Mouse (Mus musculus): ENCODE measurements around the gene Poc1a. TPM values are rescaled to one million over a fixed set of nuclear protein-coding genes. Genes with fewer than 3 reads are reported as not detected.

Poc1a gene
- polyA plus RNA-seq, 1 experiment from 2014 or later, result 36.5 TPM

GRCm38 (mm10) chr9:106308983-106309382 lies 28.1 kb downstream of the Poc1a start:
- Histone ChIP-seq H3K27ac (peak overlapping the region; percentile 70), H3K36me3 (peaks cover 18% of the 10 kb centered on the region; the same call in 1 of the 2 replicates), H3K4me1 (peaks cover 43% of the 10 kb centered on the region), H3K27me3 (ENCODE audit: insufficient read depth, poor library complexity, severe bottlenecking) (no peaks in the 10 kb centered on the region), H3K9me3 (no peaks in the 10 kb centered on the region), H3K4me3 (no peak overlapping the region)
- no peak for DNase-seq (ENCODE audit: low spot score)
- WGBS, result 89% methylated on average over 5 of the region's 5 CpGs

DNA sequence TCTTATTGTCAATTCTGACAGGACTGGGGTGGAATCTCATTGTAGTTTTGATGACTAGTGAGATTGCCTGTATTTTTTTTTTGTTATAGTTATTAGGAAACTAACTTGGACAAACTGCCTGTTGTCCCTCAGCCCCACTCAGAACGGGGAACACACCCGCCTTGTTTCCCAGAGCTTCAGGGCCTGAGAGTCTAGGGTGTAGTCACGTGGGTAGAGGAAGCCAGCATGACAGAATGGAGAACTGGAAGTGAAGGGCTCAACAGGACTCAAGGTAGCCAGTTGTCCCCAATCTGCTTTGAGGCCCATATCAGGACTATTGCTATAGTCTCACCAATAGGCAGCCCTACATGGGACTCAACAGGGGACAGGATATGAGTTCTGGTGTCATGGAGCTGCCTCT lies 29.0 kb downstream of the Poc1a start:
- Histone ChIP-seq H3K9me3 (no peaks in the 10 kb centered on the region), H3K27me3 (ENCODE audit: insufficient read depth, poor library complexity, severe bottlenecking) (no peaks in the 10 kb centered on the region), H3K36me3 (peaks cover 18% of the 10 kb centered on the region; the same call in 1 of the 2 replicates), H3K4me3 (no peak overlapping the region), H3K27ac (no peak overlapping the region), H3K4me1 (peaks cover 35% of the 10 kb centered on the region)
- no peak for DNase-seq (ENCODE audit: low spot score)
- WGBS, result 83% methylated on average over 3 of the region's 3 CpGs

GRCm38 (mm10) chr9:106311625-106312191 lies 30.8 kb downstream of the Poc1a start:
- no peak for DNase-seq (ENCODE audit: low spot score)
- H3K36me3 ChIP-seq, result peaks cover 18% of the 10 kb centered on the region; the same call in 1 of the 2 replicates
- H3K9me3 ChIP-seq, result no peaks in the 10 kb centered on the region
- 48% methylated on average over 10 of the region's 10 CpGs for WGBS
- H3K4me3 ChIP-seq, result peak overlapping the region; percentile 25; the same call in 1 of the 2 replicates
- H3K27me3 ChIP-seq (ENCODE audit: insufficient read depth, poor library complexity, severe bottlenecking), result no peaks in the 10 kb centered on the region
- peaks cover 37% of the 10 kb centered on the region for H3K4me1 ChIP-seq
- peak overlapping the region; percentile 83 for H3K27ac ChIP-seq

DNA sequence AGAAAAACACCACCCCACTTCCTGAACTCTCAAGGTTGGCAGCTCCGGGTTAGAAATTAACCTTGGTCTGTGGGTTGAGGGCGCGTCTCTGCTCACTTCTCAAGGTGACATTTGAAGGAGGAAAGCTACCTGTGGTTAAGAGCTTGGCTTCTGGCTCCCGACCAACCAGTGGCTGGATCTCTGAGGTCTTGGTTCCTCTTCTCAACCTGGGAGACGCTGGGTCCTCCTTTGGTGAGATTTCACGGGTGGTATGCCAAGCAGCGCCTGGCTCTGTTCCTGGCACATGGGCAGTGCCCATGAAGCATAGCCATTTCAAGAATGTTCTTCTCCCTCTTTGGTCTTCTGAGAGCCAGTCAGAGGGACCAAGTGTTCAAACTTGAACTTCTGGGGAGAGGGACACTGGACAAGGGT lies 32.1 kb downstream of the Poc1a start:
- Histone ChIP-seq H3K27ac (no peak overlapping the region), H3K4me3 (no peak overlapping the region), H3K36me3 (peaks cover 14% of the 10 kb centered on the region; the same call in 1 of the 2 replicates), H3K4me1 (peaks cover 37% of the 10 kb centered on the region), H3K27me3 (ENCODE audit: insufficient read depth, poor library complexity, severe bottlenecking) (no peaks in the 10 kb centered on the region), H3K9me3 (no peaks in the 10 kb centered on the region)
- DNase-seq (ENCODE audit: low spot score), result no peak
- WGBS, result 95% methylated on average over 7 of the region's 7 CpGs

DNA sequence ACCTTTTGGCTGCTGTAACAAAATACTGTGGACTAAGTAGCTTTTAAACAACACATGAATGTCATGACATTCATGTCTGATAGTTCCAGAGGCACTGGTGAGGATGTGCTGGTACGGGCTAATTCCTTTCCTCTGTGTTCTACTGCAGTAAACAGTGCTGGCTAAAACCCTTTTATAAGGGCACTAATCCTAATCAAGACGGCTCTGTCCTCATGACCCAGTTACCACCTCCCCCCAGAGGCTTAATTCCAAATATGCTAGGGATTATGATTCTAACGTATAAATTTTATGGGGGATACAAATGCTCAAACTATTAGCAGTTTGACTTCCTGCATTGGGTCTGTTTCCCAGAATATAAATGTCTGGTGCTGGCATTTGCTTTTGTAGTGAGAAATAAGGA lies 33.3 kb downstream of the Poc1a start:
- no peak overlapping the region for H3K27ac ChIP-seq
- peaks cover 45% of the 10 kb centered on the region for H3K4me1 ChIP-seq
- no peak overlapping the region for H3K4me3 ChIP-seq
- H3K27me3 ChIP-seq (ENCODE audit: insufficient read depth, poor library complexity, severe bottlenecking), result no peaks in the 10 kb centered on the region
- 84% methylated on average over 3 of the region's 3 CpGs for WGBS
- 0 out of 2 replicates have a peak, but pooled peaks cover 4% of the 10 kb centered on the region for H3K36me3 ChIP-seq
- DNase-seq (ENCODE audit: low spot score), result no peak
- no peaks in the 10 kb centered on the region for H3K9me3 ChIP-seq

DNA sequence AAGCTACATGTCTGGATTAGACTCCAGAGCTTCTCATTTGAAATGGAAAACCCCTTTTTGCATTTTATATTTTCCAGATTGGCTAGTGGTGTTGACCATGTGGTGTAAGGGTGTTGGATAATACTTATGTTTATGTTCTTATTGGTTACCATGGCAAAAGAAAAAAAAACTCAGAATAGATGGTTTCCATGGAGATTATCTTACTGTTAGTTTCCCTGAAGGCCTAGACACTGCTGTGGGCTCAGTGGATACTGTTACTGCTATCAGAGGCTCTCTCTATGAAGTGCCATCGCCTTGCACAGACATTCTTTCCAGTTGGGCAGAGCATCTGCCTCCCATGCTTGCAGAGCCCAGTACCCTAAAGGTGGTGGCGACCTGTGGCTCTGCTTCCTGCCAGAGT lies 37.2 kb downstream of the Poc1a start:
- Histone ChIP-seq H3K36me3 (0 out of 2 replicates have a peak, but pooled peaks cover 2% of the 10 kb centered on the region), H3K27me3 (ENCODE audit: insufficient read depth, poor library complexity, severe bottlenecking) (no peaks in the 10 kb centered on the region), H3K4me3 (no peak overlapping the region), H3K4me1 (peaks cover 47% of the 10 kb centered on the region), H3K27ac (peak overlapping the region; percentile 63; the same call in 1 of the 2 replicates), H3K9me3 (no peaks in the 10 kb centered on the region)
- DNase-seq (ENCODE audit: low spot score), result no peak
- 27% methylated on average over 2 of the region's 2 CpGs for WGBS

DNA sequence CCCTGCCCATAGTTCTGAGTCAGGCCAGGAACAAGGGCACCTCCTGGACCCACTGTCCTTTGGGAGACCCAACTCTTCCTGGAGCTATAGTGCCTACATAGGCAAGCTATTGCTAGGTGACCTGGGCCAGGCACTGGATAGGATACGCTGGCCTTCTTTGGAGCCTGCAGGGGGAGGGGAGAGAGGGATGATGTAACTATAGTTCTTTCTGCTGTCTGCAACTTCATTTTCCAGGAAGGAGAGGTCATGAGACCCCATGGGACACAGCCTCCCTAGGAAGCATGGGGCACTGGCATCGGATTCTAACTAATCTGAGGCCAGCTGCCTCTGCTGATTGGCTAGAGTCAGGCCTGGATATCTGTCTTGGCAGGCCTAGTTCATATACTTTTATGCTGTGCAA lies 38.2 kb downstream of the Poc1a start:
- no peak for DNase-seq (ENCODE audit: low spot score)
- 17% methylated on average over 2 of the region's 2 CpGs for WGBS
- Histone ChIP-seq H3K9me3 (no peaks in the 10 kb centered on the region), H3K4me3 (no peak overlapping the region), H3K4me1 (peaks cover 47% of the 10 kb centered on the region), H3K27ac (peak overlapping the region; percentile 78), H3K27me3 (ENCODE audit: insufficient read depth, poor library complexity, severe bottlenecking) (no peaks in the 10 kb centered on the region), H3K36me3 (no peaks in the 10 kb centered on the region)

DNA sequence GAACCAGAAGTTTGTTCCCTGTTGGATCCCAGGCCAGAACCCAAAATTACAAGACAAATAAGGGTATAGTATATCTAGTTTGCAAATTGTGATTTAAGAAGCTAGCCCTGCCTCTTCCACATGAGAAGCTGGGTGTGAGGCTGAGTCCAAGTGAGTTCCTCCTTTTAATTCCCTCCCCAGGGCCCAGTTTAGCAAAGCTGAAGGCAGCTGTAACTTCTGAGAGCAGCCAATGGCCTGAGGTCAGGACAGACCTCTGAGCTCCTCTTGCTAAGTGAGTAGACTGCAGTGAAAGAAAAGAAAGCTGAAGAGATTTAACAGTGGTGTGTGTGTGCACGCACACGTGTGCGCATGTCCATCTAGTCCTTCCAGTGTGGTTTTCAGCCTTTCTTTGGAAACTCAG lies 41.6 kb downstream of the Poc1a start:
- Histone ChIP-seq H3K36me3 (0 out of 2 replicates have a peak, but pooled peaks cover under 1% of the 10 kb centered on the region), H3K27ac (no peak overlapping the region), H3K4me3 (no peak overlapping the region), H3K27me3 (ENCODE audit: insufficient read depth, poor library complexity, severe bottlenecking) (no peaks in the 10 kb centered on the region), H3K4me1 (peaks cover 43% of the 10 kb centered on the region), H3K9me3 (no peaks in the 10 kb centered on the region)
- 95% methylated on average over 3 of the region's 3 CpGs for WGBS
- DNase-seq (ENCODE audit: low spot score), result no peak

DNA sequence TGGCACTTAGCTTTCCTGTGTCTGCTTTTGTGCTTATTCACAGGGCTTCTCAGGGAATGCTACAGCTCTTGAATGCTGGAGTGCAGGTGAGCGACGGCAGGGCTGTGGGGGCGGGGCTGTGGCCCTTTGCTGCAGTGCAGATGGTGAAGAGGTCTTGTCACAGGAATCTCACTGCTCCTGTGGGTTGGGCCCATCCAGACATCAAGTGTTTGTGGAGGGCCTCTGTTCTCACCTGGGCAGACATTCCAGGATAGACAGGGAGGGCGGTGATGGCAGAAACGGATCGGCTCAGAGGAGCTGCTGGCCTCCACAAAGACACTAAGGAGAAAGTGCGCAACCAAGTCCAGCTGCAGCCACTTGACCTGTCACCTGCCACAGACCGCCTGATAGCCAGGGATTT lies 45.4 kb downstream of the Poc1a start:
- peaks cover 30% of the 10 kb centered on the region for H3K4me1 ChIP-seq
- H3K4me3 ChIP-seq, result no peak overlapping the region
- no peaks in the 10 kb centered on the region for H3K9me3 ChIP-seq
- 59% methylated on average over 8 of the region's 8 CpGs for WGBS
- H3K27ac ChIP-seq, result 0 out of 2 replicates have a peak overlapping the region, but pooled peaks have one; percentile 11
- DNase-seq (ENCODE audit: low spot score), result no peak
- H3K36me3 ChIP-seq, result peaks cover 8% of the 10 kb centered on the region
- H3K27me3 ChIP-seq (ENCODE audit: insufficient read depth, poor library complexity, severe bottlenecking), result no peaks in the 10 kb centered on the region

GRCm38 (mm10) chr9:106327125-106327809 lies 46.4 kb downstream of the Poc1a start:
- peaks cover 29% of the 10 kb centered on the region for H3K4me1 ChIP-seq
- no peak for DNase-seq (ENCODE audit: low spot score)
- WGBS, result 84% methylated on average over 8 of the region's 8 CpGs
- H3K36me3 ChIP-seq, result peaks cover 10% of the 10 kb centered on the region
- no peaks in the 10 kb centered on the region for H3K27me3 ChIP-seq (ENCODE audit: insufficient read depth, poor library complexity, severe bottlenecking)
- no peaks in the 10 kb centered on the region for H3K9me3 ChIP-seq
- H3K4me3 ChIP-seq, result no peak overlapping the region
- no peak overlapping the region for H3K27ac ChIP-seq

GRCm38 (mm10) chr9:106328068-106328610 lies 47.3 kb downstream of the Poc1a start:
- H3K4me1 ChIP-seq, result peaks cover 29% of the 10 kb centered on the region
- 0 out of 2 replicates have a peak overlapping the region, but pooled peaks have one; percentile 5 for H3K27ac ChIP-seq
- H3K4me3 ChIP-seq, result no peak overlapping the region
- no peaks in the 10 kb centered on the region for H3K27me3 ChIP-seq (ENCODE audit: insufficient read depth, poor library complexity, severe bottlenecking)
- 71% methylated on average over 7 of the region's 7 CpGs for WGBS
- H3K36me3 ChIP-seq, result peaks cover 15% of the 10 kb centered on the region
- no peaks in the 10 kb centered on the region for H3K9me3 ChIP-seq
- DNase-seq (ENCODE audit: low spot score), result no peak

DNA sequence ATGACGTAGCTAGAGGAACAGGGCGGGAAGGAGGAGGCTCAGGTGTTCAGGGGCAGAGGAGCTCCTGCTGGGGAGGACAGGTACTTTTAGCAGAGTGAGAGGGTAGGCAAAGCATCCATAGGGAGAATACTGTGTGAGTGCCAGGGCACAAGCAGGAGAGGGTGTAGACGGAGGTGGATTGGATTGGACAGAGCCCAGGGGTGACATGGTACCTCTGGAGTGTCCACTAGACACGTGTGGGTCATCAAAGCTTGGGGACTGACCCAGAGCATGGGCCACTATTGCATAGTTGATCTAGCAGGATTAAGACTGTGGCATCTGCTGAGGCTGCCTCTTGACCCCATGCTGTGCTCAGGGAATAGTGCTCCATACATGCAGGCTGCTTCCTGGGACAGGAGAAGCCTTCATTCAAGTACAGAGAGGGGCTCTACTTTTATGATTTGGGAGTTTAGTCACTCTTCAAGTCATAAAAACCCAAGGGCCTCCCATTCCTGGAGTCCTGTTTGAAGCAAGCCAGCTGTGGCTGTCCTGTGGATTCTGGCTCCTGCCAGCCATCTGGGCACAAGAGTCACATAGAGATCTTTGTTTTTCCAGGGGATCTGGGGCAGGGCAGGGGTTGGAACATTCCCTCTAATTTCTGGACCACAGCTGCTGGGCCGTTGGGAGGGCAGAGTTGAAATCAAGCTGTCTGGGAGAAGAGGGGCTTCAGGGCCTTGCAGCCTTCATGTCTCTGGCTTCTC lies 48.1 kb downstream of the Poc1a start:
- H3K27ac ChIP-seq, result 0 out of 2 replicates have a peak overlapping the region, but pooled peaks have one; percentile 5
- no peak overlapping the region for H3K4me3 ChIP-seq
- peaks cover 15% of the 10 kb centered on the region for H3K36me3 ChIP-seq
- peaks cover 31% of the 10 kb centered on the region for H3K4me1 ChIP-seq
- H3K9me3 ChIP-seq, result no peaks in the 10 kb centered on the region
- no peaks in the 10 kb centered on the region for H3K27me3 ChIP-seq (ENCODE audit: insufficient read depth, poor library complexity, severe bottlenecking)
- no peak for DNase-seq (ENCODE audit: low spot score)
- 78% methylated on average over 5 of the region's 5 CpGs for WGBS

DNA sequence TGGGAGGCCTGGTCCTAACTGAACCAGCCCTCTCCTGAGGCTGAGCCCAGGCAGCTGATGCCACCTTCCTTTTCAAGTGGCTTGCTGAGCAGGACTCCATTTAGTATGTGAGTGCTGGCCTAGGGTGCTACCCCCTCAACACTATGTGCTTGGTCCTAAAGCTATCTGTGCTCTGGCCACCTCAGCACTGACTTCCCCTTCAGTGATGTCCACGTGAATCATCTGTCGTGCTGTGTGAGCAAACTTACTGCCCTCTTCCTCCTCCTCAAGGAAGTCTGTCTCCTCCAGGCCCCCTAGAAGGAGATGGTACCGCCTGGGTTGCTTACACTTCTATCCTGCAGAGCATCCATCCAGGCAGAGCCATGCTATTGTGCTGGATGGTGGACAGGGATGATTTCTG lies 51.9 kb downstream of the Poc1a start:
- H3K27me3 ChIP-seq (ENCODE audit: insufficient read depth, poor library complexity, severe bottlenecking), result no peaks in the 10 kb centered on the region
- peaks cover 33% of the 10 kb centered on the region for H3K4me1 ChIP-seq
- WGBS, result 71% methylated on average over 3 of the region's 3 CpGs
- no peak for DNase-seq (ENCODE audit: low spot score)
- no peaks in the 10 kb centered on the region for H3K9me3 ChIP-seq
- peaks cover 13% of the 10 kb centered on the region for H3K36me3 ChIP-seq
- H3K27ac ChIP-seq, result no peak overlapping the region
- no peak overlapping the region for H3K4me3 ChIP-seq

All from heart, embryonic 10.5 days (tissue).